Mouse (Mus musculus): Measurements from ENCODE around the gene P2ry14. TPM values are rescaled to one million over a fixed set of nuclear protein-coding genes. Genes with fewer than 3 reads are reported as not detected.
A peak's percentile ranks its signal among the peaks of the same experiment; 100 is the strongest.
"Not testable (repeated sequence)": the region's sequence is repeated elsewhere in the genome, so short reads cannot be mapped to it uniquely, and the experiment has no call there.

Gene P2ry14
- total RNA-seq, 2 experiments from 2014 or later: 2.8 to 3.1 TPM

GRCm38 (mm10) chr3:59111944-59112343, 41.5 kb downstream of the P2ry14 start:
- DNase-seq (ENCODE audit: low spot score in 2 of 2): no peak

- DNase-seq (ENCODE audit: low spot score in 2 of 2): not testable (repeated sequence)
Observed at GRCm38 (mm10) chr3:59109834-59110233, 43.6 kb downstream of the P2ry14 start.

- DNase-seq (ENCODE audit: low spot score in 2 of 2): no peak
Observed at GRCm38 (mm10) chr3:59107439-59107838, 46.0 kb downstream of the P2ry14 start.

GRCm38 (mm10) chr3:59104462-59104861, 49.0 kb downstream of the P2ry14 start:
- no peak for DNase-seq (ENCODE audit: low spot score in 2 of 2)

- no peak for DNase-seq (ENCODE audit: low spot score in 2 of 2)
Observed at GRCm38 (mm10) chr3:59102146-59102545, 51.3 kb downstream of the P2ry14 start.

GRCm38 (mm10) chr3:59101218-59101986, 52.0 kb downstream of the P2ry14 start, which contains the start of gene Gpr171:
Gpr171 (minus strand) TSS chr3:59101821.
- no peak for DNase-seq (ENCODE audit: low spot score in 2 of 2)

GRCm38 (mm10) chr3:59098540-59098939, 54.9 kb downstream of the P2ry14 start:
- no peak for DNase-seq (ENCODE audit: low spot score in 2 of 2)

- no peak for DNase-seq (ENCODE audit: low spot score in 2 of 2)
Observed at GRCm38 (mm10) chr3:59097421-59097820, 56.0 kb downstream of the P2ry14 start.

GRCm38 (mm10) chr3:59092702-59093101, 60.7 kb downstream of the P2ry14 start:
- DNase-seq (ENCODE audit: low spot score in 2 of 2): no peak

- DNase-seq (ENCODE audit: low spot score in 2 of 2): no peak
Observed at GRCm38 (mm10) chr3:59080919-59081318, 72.5 kb downstream of the P2ry14 start.

- DNase-seq (ENCODE audit: low spot score in 2 of 2): no peak
Observed at GRCm38 (mm10) chr3:59080293-59080916, 73.0 kb downstream of the P2ry14 start.

- DNase-seq (ENCODE audit: low spot score in 2 of 2): peak in 1 of 2 experiments; percentile 36
Observed at GRCm38 (mm10) chr3:59079327-59079726, 74.1 kb downstream of the P2ry14 start.

- DNase-seq (ENCODE audit: low spot score in 2 of 2): no peak
Observed at GRCm38 (mm10) chr3:59078585-59078984, 74.8 kb downstream of the P2ry14 start.

GRCm38 (mm10) chr3:59077278-59077677, 76.1 kb downstream of the P2ry14 start:
- peak in 1 of 2 experiments; percentile 29 for DNase-seq (ENCODE audit: low spot score in 2 of 2)

- DNase-seq (ENCODE audit: low spot score in 2 of 2): not testable (repeated sequence)
Observed at GRCm38 (mm10) chr3:59069071-59069470, 84.3 kb downstream of the P2ry14 start.

GRCm38 (mm10) chr3:59066558-59067294, 86.7 kb downstream of the P2ry14 start:
- no peak for DNase-seq (ENCODE audit: low spot score in 2 of 2)

GRCm38 (mm10) chr3:59065937-59066336, 87.5 kb downstream of the P2ry14 start:
- DNase-seq (ENCODE audit: low spot score in 2 of 2): no peak

Other genes with a start within 250 kb of the P2ry14 start
- 10 to 100 TPM; 37.5 to 37.7 TPM for gene Med12l, start 147.8 kb downstream of the P2ry14 start, total RNA-seq (2021)
- not detected for gene Gpr171, start 51.8 kb downstream of the P2ry14 start, total RNA-seq (2021)
- not detected for gene Gpr87, start 41.5 kb upstream of the P2ry14 start, total RNA-seq (2021)
- gene P2ry13, start 57.3 kb upstream of the P2ry14 start, total RNA-seq (2021): 10 to 100 TPM; 11.4 to 11.5 TPM
- 10 to 100 TPM; 68.6 to 72.3 TPM for gene P2ry12, start 109.3 kb upstream of the P2ry14 start, total RNA-seq (2021)
- 1 to 10 TPM; 3.9 to 4.9 TPM for gene Igsf10, start 190.8 kb upstream of the P2ry14 start, total RNA-seq (2021)